Mouse (Mus musculus) forelimb bud, embryonic 11.5 days (tissue): Measurements from ENCODE around the gene 1190005I06Rik.

Experiments used
- DNase-seq: peaks from one replicate; pipeline ENCODE4 v3.0.0-alpha.2; 2012; ENCODE audit warnings: low read depth, low spot score

1190005I06Rik gene

DNA sequence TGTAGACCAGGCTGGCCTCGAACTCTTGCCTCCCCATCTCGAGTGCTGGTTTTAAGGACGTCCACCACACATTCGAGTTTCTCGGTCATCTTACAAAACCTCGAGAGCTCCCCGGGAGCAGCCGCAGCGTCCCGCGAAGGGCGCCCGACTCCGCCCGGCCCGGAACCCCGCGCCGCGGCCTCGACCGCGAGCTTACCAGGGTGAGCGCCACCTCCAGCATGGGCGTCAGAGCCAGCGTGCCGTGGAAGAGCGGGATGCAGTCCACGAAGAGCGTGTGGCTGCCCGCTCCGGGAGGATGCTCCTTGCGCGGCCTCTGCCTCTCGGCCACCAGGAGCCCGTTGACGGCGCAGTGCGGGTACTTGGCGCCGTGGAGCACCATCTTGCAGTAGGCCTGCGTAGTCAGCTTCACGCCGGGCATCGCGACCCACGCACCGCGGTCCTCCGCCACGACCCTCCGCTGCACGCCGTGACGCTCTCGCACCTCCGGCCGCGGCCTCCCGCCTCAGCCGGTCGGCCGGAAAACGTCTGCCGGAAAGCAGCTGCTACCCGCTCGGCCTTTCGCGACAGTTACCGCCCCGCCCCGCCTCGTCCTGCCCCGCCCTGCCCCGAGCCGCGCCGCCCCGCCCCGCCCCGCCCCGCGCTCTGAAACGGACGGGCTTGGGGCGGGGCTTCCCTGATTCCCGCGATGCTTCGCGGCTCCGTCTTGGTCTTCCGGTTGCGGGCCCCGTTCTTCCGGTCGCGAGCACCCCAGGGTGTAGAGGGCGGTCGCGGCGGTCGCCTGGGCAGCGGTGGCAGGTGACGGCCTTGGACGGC, 20.3 kb upstream of the 1190005I06Rik start, which contains the start of the genes Gm27021 and Cox4i1:
TSS of gene Gm27021 (minus strand) at position 519 of the 813 bp plus-strand sequence.
TSS of gene Cox4i1 (plus strand) at position 662 of the 813 bp plus-strand sequence.
- peak; percentile 86 for DNase-seq

DNA sequence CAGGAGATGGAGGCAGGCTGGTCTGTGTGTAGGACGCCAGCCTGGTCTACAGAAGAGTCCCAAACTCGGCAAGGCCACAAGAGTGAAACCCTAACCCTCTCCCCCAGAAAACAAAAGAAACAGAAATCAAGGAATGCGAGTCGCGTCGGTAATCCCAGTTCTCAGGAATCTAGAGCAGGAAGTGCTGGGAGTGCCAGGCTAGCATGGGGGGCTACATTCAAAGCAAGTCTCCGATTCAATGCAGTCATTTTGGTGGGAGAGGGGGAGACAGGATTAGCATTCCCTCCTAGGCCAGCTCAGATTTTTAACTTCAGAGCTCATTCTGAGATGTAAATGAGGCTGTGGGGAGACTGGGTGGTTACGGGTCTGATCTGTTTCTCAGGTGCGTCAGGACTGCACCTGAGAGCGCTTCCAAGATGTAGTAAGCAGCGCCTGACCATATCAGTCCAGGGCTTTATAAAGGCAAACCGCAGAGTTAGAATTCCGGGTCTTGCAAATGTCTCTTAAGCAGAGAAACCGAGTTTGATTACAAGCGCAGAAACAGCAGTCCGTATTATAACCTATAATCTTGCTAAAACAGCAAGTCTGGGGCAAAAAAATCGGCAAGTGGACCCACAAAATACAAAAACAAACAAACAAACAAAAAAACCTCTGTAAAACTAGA, 19.5 kb upstream of the 1190005I06Rik start:
- peak; percentile 18 for DNase-seq

DNA sequence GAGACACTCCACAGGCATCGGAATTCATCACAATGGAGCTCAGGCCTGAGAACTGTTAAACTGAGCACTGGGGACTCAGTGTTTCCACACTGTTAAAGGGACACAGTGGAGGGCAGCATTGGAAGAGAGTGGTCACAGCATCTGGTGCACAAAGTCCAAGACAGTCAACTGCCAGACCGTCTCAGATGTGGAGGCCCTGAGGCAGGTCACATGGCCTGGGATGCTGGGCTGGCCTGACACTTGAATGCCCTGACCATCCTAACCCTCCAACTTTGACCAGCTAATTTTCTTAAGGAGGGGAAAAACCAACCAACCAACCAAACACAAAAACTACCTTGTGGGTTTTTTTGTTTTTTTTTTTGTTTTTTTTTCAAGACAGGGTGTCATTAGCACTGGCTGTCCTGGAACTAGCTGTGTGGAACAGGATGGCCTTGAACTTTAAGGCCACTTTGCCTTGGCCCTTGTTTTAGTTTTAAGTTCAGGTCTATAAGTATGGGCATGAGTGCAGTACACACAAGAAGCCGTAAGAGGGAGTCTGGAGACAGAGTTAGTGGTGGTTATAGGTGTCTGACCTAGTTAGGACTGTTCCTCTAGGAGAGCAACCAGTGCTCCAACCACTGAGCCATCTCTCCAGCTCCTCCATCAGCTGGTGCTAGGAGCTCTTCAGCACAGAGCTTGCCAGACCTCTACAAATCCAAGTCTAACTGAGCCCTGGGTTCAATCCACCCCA, 18.5 kb upstream of the 1190005I06Rik start:
- no peak for DNase-seq

DNA sequence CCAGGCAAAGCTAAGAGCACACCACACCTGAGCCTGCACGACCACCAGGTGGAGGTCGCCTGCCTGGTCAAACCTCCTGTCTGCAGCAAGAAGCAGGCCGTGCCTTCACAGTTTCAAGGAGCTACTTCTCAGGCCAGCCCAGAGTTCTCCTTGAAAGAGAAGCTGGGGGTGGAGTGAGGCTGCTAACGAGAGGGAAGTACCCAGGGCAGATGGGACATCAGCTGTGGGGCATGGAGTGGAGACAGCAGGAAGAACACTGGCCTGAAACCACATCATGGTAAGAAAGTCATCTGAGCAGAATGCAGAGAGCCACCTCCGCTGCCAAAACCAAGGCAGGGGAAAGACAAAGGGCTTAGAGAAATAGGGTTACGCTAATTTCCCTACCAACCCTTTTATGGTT, 17.1 kb upstream of the 1190005I06Rik start:
- DNase-seq = no peak

DNA sequence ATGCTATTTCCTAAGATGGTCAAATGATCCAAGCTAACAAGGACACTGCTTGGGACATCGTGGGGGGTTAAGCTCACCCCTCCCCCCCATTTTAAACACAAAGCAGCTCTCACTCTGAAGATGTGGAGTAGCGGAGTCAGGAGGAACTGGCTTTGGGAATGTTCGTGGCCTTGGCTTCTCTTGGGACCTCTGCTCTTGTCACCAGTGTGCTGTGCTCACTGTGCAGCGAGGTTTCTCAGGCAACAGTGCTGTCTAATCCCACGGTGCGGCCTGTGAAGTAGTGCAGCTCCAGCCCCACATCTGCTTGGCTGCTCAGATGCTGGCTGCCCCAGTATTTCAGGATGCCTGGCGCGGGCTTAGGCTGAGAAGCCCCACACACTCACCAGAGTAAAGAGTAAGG, 10.0 kb upstream of the 1190005I06Rik start:
- no peak for DNase-seq

DNA sequence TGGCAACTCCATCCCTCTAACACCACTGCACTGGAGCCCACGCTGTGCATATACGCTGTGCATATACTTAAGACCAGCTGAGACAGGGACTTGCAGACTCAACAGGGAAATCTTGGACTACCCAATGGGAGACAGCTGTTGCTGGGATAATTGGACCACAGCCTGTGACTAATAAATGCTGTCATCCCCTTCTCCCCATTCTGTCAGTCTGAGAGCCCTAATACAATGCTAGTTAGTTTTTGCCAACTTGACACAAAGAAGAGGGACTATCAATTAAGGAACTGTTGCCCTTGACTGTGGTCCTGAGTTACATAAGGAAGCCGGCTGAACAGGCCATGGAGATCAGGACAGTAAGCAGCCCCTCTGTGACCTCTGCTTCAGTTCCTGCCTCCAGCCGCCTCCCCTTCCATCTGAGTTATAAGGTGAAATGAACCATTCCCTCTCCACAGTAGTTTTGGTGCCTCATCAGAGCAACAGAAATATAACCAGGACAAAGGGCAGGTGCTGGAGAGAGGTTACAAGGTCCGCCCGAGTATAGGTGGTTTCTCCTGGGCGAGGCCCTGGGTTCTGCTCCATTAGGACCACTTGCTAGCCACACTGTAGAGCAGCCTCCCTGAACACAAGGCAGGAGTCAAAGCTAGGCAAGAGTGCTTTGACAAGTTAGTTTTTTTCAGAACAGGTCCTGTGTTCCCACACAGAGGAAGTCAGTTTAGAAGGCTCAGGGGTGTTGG, 9.1 kb upstream of the 1190005I06Rik start:
- no peak for DNase-seq

DNA sequence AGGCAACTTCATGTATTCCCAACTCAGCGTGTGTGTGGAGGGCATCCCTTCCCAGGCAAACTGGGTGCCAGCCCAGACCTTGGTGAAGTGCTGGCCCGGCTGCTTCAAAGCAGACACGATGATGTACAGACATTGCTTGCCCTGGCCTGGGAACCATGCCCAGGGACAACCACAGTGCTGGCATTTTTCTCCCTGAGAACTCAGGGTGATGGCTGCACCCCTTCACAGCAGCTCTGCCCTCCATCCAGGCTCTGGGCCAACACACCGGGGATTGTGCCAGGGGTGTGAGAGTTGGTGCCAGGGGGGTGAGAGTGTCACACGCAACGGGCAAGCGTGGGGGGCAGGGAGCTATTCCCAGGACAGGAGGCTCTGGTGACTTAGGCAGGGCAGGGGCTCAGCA, 2.8 kb downstream of the 1190005I06Rik start:
- no peak for DNase-seq

DNA sequence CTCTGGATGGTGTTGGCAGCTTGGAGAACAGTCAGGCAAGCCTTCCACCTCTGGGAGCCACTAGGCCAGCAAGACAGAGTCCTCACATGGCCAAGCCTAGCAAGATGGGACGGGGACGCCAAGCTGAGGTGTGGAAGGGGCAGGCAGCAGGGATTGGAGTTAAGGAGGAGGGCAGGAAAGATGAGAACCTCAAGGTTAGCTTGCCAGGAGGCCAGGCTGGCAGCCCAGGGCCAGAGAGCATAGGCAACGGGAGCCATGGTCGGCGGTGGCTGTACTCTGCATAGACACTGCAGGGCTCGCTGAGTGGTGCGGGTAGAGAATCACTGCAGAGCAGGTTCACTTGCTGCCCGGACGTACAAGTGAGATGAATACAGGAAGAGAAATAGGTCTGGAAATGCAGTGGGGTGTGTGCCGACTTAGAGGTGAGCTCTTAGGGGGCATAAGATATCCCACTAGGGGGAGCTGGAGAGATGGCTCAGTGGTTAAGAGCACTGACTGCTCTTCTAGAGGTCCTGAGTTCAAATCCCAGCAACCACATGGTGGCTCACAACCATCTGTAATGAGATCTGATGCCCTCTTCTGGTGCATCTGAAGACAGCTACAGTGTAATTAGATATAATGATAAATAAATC, 5.3 kb downstream of the 1190005I06Rik start:
- DNase-seq = no peak

DNA sequence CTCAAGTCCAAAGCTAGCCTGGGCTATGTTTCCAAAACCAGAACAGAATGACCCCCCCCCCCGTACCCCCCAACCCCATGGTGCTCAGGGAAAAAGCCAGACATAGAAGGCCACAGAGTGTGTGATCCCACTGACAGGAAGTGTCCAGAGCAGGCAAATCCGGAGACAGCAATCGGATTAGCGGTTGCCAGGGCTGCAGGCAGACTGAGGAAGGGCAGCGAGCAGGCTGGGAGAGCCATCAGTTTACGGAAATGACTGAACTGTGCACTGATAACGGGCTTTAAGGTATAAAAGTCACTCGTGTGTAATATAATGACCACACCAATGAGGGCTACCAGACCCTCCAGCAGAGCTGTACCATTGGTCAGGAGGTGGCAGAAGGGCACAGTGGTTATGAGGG, 6.2 kb downstream of the 1190005I06Rik start:
- DNase-seq = no peak

DNA sequence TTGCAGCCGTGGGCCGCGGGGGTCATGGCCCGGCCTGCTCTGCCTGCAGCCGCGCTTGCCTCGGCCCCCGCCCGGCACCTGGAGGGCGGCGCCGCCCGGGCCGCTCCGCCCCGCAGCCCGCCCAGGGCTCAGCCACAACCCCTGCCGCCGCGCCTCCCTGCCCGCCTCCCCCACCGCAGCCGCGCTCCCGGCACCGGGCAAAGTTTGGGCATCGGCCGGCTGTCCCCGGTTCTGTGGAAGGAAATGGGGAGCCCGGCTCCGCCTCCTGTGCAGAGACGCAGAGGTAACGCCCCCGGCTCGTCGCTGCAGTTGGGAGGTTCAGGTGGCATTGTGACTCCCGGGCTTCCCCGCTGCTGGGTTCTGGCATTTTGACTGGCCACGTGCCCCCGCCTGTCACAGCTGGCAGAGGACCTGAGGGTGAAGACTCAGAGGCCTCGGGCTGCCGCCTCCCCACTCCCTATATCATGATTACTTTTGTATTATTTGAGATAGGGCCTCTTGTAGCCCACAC, 13.0 kb downstream of the 1190005I06Rik start:
- DNase-seq = no peak

DNA sequence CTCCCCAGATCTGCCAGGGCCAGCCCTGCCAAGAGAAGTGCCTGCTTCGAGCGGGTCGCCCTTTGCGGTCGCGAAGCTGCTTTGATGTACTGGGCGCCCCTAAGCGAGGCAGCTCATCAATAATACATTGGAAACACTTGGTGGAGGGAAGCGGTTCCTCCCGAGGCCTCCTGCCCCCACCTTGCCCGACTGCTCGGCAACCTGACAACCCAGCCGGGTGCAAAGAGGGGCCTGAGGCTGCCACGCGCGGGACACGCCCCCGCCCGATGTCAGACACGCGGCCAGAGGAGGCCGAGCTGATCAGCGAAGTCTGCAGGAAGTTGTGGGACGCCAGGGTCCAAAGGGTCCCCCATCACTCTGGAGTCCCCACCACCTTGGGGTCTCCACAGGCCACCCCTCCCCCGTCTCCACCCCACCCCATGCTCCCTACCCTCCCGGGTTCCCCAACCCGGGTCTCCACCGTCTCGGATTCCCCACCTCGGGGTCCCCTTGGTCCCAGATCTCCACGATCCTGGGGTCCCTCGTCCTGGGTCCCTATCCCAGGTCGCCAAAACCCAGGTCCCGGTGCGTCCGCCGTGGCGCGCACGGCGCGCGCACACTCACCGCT, 13.7 kb downstream of the 1190005I06Rik start:
- no peak for DNase-seq

DNA sequence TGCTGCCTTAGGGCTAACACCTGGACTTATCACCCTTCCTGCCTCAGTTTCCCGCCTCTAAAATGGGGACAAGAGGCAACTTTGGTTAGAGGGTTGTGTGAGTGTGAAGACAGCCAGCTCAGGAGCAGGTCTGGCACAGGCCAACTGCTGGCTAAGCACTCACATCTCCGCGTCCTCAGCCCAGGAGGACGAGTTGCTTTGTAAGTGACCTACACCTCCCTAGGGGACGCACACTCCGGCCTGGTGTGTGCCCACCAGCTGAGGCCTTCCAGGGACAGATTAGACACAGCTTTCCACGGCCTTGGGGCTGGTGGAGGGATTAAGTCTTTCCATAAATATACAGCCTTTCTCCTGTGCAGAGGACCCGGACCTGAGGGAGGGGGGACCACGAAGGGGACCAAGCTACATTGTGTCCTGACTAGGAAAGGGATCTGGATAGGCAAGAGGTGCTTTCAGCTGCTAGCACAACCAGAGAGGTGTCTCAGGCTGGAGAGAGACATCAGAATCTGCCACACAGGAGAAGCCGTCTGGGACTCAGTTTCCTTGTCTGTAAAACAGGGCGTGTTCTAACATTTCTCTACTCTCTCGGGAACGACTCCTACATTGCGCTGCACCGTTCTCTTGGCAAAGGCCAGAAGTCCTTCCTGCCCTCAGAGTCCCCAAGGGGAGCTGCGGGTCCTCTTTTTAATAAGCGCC, 14.3 kb downstream of the 1190005I06Rik start:
- no peak for DNase-seq

DNA sequence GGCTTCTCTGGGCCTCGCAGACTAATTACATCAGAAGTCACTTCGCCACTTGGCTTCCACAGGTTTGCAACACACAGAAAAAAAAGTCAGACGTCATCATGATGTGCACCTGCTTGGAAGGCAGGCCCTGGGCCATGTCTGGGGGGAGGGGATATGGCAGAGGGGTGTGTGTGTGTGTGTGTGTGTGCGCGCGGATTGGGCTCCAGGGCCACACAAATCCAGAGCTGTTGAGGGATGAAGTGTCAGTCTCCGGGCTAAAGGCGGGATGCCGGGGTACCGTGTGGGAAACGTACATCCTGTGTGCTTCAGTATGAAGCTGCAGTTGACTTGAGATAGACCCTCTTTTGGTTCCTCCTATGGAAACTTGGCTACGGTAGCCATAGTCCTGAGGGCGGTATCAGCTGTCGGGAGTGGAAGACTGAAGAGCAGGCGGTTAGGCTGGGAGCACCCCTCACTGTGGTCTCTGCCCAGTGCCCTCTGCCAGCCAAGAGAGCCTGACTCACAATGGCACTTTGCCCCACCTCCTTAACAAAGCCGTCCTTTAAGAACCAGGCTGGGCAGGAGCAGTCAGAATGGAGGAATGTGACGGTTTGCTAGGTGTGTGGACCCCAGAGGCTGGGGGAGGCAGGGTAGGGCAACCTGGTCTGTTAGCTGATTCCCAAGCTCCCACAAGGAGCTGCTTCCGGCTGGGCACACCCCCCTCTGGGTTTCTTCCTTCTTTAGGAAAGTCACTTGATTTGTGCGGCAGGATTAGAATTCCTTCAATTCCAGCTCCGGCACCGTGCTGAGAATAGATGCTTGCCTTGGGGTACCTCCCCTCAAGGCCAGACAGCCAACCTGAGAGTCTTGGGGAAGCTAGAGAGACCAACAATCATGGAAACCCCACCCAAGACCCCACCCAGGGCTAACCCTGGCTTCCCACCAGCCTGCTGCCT, 15.7 kb downstream of the 1190005I06Rik start:
- DNase-seq = no peak

DNA sequence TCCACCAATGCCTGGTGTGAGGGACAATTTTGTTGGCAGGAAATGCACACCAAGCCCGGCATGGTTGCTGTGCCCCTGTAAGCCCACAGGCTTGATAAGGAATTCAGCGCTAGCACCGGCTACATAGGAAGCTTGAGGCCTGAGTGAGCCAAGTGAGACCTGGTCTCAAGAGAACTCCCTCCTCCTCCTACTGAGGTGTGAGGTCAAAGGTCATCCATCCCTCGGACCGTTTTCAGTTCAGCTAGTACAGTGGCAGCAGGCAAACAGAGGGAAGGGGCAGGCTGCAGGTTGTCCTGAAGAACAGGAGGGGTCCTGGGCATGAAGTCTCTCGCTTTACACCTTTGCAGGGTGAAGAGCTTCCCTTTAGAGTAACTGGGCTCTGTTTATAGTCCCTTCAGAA, 16.6 kb downstream of the 1190005I06Rik start:
- no peak for DNase-seq

DNA sequence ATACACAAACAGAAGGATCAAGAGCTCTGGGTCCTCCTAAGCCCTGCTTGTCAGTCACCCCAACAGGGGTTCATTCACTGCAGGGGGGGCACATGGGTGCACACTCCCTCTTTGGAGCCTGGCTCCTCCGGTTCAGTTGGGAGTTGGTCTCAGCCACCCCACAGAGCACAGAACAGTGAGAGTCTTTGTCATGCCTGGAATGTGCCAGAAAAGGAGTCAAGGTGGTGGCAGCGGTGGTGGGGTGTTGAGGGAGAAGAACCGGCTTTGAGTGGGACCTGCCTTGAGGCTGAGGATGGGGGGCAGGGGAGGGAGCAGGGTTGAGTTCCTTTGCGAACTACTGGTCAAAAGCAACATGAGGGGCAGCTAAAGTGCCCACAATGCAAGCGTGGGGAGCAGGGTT, 17.4 kb downstream of the 1190005I06Rik start:
- DNase-seq = no peak

DNA sequence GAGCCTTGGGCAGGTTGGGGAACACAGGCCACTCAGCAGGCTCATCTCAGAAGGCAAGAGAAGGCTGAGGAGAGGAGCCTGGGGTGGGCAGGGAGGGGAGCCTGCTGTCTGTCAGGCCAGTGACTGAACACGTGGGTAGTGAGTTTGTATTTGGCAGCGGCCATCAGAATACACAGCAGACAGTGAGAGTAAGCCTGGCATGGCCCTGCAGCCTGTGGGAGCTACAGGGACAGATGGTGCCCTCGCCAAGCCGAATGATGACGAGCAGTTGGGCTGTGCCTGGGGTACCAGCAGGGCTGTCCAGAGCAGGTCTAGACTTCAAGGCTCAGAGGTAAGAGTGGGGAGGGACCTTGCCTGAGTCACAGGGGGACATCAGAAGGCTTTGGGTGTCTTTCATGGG, 20.1 kb downstream of the 1190005I06Rik start:
- no peak for DNase-seq

DNA sequence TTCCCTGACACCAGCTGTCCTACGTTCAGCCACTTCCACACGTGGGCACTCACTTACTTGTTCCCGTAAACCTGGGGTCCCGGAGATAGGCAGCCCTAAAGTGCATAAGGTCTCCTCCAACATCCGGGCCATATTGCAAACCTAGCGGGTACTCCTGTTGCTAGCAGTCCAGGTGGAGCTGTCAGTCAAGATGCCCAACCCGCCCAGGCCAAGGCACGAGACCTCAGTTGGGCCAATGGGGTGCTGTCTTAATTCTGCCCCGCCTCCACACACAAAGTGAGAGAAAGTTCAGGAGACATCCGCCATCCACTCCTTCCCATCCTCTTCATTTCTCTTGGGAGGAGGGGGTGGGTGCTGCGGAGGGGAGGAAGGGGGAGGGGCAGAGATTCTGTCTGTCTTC, 21.0 kb downstream of the 1190005I06Rik start:
- DNase-seq = no peak

DNA sequence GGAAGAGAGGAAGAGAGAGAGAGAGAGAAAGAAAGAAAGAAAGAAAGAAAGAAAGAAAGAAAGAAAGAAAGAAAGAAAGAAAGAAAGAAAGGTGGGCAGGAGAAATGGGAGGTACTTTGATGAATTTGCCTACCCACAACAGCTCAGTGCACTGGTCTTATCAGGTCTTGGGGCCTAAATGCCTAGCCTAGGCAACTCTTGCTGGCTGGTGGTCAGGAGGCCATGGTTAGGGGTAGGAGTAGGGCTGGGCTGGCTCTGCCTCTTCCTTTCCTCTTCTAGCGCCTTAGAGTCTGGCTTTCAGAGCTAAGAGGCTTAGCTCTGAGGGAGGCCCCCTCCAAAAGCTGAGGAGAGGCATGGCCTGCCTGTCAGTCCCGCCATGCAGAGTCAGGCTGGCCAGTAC, 23.8 kb downstream of the 1190005I06Rik start:
- DNase-seq = no peak

DNA sequence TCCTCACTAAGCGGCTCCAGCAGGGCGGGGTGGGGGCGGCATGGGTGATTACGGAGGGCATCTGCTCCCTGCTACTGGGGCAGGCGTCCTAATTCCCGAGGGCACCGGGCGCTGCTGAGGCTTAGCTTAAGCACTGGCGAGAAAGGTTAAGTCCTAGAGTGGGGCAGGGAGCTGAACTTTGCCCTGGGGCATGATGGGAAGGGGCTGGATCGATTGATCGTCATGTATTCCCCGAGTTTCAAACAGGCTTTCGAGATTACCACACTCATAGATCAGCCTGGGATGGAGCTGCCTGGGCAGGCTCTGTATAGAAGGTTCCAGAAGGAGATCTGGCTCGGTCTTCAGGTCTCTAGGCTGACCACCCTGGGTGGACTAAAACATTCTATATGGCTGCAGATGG, 25.3 kb downstream of the 1190005I06Rik start:
- DNase-seq = no peak
